In genomic region chr13:37946734-37947133, GRCm38 (mm10) we compare ENCODE assay signal across 8 mouse cellular contexts. TPM values are rescaled to one million over a fixed set of nuclear protein-coding genes. Genes with fewer than 3 reads are reported as not detected.
DNase-seq lines count a peak whose midpoint lies in the region; ATAC-seq and TF ChIP-seq lines count a peak whose summit lies in the region.
"Had no signal": no experiment of that assay in that cellular context is flagged by ENCODE, and none has a peak within 500 bp of the region (broad histone marks: within the 10 kb centered on the region; RNA-seq: fewer than 3 reads in every experiment).

No protein-coding gene starts in this region.

- H3K9ac ChIP-seq in midbrain, embryonic 15.5 days: no peak overlapping the region
- H3K9ac ChIP-seq: lung, embryonic 15.5 days had no signal

- H3K4me3 ChIP-seq in kidney, adult 2 months (ENCODE audit: insufficient read depth, low read depth, low read length): no peak overlapping the region
- H3K4me3 ChIP-seq in limb, embryonic 10.5 days: no peak overlapping the region
- H3K4me3 ChIP-seq in midbrain, embryonic 15.5 days: no peak overlapping the region
- H3K4me3 ChIP-seq: lung, embryonic 15.5 days had no signal

- no peak overlapping the region for H3K4me2 ChIP-seq in midbrain, embryonic 15.5 days
- H3K4me2 ChIP-seq: lung, embryonic 15.5 days had no signal

- no peaks in the 10 kb centered on the region for H3K9me3 ChIP-seq in limb, embryonic 10.5 days (replicated peaks)
- H3K9me3 ChIP-seq in midbrain, embryonic 15.5 days: no peaks in the 10 kb centered on the region
- H3K9me3 ChIP-seq: lung, embryonic 15.5 days had no signal

- H3K4me1 ChIP-seq in kidney, adult 2 months (ENCODE audit: control insufficient read depth, insufficient read depth, low read length): peaks cover 16% of the 10 kb centered on the region
- H3K4me1 ChIP-seq in limb, embryonic 10.5 days: no peaks in the 10 kb centered on the region
- no peaks in the 10 kb centered on the region for H3K4me1 ChIP-seq in midbrain, embryonic 15.5 days

- peak; percentile 90 for DNase-seq in adrenal gland, postnatal 10 days
- peak; percentile 86 for DNase-seq in embryo, embryonic 11 days
- DNase-seq in heart, adult 18-20 months: peak; percentile 77 to 91
- peak; percentile 89 for DNase-seq in kidney, adult 2 months
- DNase-seq in limb, embryonic 10.5 days (ENCODE audit: low spot score): peak; percentile 92
- DNase-seq in spleen, adult 12 weeks (ENCODE audit: low spot score): peak; percentile 63

- ATAC-seq in midbrain, embryonic 15.5 days (replicated peaks): peak; percentile 40; the same call in 1 of the 2 replicates

- TF ChIP-seq POLR2A in kidney, adult 2 months (IDR thresholded peaks at IDR 0.05; ENCODE audit: low read depth, low read length): no peak

- TF ChIP-seq CTCF in kidney, adult 2 months (conservative IDR thresholded peaks at IDR 0.05; ENCODE audit: insufficient read depth, insufficient read length, low read depth, low read length): peak; percentile 82

- WGBS in kidney, adult 2 months: 14% methylated on average over 6 of the region's 6 CpGs
- 27% methylated on average over 6 of the region's 6 CpGs for WGBS in limb, embryonic 10.5 days
- 20% methylated on average over 6 of the region's 6 CpGs for WGBS in midbrain, embryonic 15.5 days

- H3K27ac ChIP-seq in kidney, adult 2 months (ENCODE audit: insufficient read depth, low read depth, low read length): no peak overlapping the region
- peak overlapping the region; percentile 42; the same call in 1 of the 2 replicates for H3K27ac ChIP-seq in limb, embryonic 10.5 days
- no peak overlapping the region for H3K27ac ChIP-seq in midbrain, embryonic 15.5 days
- H3K27ac ChIP-seq: lung, embryonic 15.5 days had no signal

- peaks cover 7% of the 10 kb centered on the region for H3K36me3 ChIP-seq in kidney, adult 2 months (ENCODE audit: control insufficient read depth, insufficient read depth, low read length)
- peaks cover 30% of the 10 kb centered on the region for H3K36me3 ChIP-seq in limb, embryonic 10.5 days
- no peaks in the 10 kb centered on the region for H3K36me3 ChIP-seq in midbrain, embryonic 15.5 days (replicated peaks)

- no peaks in the 10 kb centered on the region for H3K27me3 ChIP-seq in kidney, adult 2 months (replicated peaks; ENCODE audit: control insufficient read depth, insufficient read depth, low read length)
- no peaks in the 10 kb centered on the region for H3K27me3 ChIP-seq in limb, embryonic 10.5 days (ENCODE audit: low read depth, poor library complexity, severe bottlenecking)
- H3K27me3 ChIP-seq in midbrain, embryonic 15.5 days (replicated peaks): no peaks in the 10 kb centered on the region
- H3K27me3 ChIP-seq: lung, embryonic 15.5 days had no signal

RNA-seq across cellular contexts. Expression of gene Ssr1, which starts 47.3 kb away (rescaled TPM):
- 100 to 1,000 TPM; 117 to 134 TPM for total RNA-seq in adrenal gland, postnatal 10 days (2021)
- total RNA-seq in heart, adult 18-20 months (2021): 10 to 100 TPM; 41.4 to 43.0 TPM
- 6.9 and 10.5 TPM in 2 replicates for polyA plus RNA-seq in kidney, adult 2 months (2012; rRNA removed)
- polyA plus RNA-seq in limb, embryonic 10.5 days (2016; fragmentation: Nextera tagmentation; extraction: Ambion mirVana): 103 and 114 TPM in 2 replicates
- 55.1 and 57.9 TPM in 2 replicates for polyA plus RNA-seq in midbrain, embryonic 15.5 days (2015; fragmentation: Nextera tagmentation; extraction: Ambion mirVana)
